Mouse (Mus musculus) layer of hippocampus, adult 11-12 months (tissue): ENCODE measurements at regions not wholly inside any gene's neighbourhood (a gene's known extent, or its start where the extent isn't known, plus 50 kb on each side); places are given as distances from the start of the nearest gene placed in this dataset.

Source experiments
- DNase-seq: peaks from one replicate; pipeline ENCODE4 v3.0.0; 2022; ENCODE audit warnings: low spot score

DNA sequence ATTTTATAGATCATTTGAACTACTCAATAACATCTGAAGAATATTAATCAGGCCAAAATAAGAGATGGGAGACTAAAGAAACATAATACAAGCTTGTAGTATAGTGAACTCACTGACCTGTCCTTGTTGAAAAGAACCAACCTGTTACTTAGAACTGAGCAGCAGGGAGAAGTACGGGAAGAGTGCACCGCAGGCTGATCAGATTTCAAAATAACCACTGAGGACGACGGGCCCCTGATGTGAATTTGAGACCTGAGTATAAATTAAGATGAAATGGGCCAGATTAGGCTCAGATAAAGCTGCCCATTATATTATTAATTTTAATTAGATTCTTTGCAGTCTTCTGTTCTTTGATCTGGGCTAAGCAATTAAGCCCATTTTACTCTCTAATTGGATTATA lies 391.2 kb upstream of the Tyrp1 start:
- no peak for DNase-seq

DNA sequence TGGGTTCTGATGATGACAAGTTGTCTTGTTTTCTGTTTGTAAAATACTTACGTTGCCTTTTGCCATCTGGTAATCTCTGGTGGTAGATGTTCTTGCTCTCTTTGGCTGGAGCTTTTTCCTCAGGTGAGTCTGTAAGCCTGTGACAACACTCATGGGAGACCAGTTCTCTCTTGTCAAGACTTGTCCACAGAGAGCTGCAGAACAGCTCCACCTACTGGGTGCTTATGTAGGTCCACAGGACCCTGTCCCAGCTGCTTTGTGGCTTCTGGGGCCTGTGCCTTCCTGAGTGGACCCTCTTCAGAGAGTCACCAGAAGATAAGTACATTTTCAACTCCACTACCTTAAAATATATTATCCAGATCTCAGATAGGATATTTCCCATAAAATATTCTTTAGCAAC lies 370.3 kb upstream of the Tyrp1 start:
- DNase-seq = no peak

DNA sequence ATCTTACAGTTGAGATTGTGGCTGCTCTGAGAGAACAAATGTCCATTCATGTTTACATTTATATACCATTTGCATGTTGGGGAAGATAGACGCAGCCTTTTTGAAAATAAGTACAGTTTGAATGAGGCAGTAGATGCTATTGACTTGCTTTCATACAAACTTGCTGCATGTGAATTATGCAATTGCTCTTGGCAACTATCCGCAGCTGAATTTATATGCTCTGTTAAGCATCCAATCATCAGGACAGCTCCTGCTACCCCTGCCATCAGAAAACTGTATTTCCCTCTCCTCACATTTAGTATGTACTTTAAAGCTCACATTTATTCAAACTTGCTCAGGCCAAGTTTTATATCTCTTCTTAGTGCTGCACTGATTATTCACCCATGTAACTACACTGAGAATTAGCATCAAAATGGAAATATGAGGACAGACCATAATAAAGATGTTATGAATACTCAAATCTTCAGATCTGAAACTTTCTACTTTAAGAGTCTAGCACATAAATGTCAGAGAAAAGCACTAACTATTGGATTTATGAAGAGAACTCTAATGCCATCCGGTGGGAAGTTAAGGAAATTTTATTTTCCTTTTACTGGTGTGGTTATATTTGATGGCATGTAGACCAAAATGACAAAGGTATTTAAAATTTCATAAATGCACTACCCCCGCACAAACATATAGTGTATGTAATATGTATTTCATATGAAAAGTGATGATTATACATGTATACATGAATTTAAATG lies 358.0 kb upstream of the Tyrp1 start:
- no peak for DNase-seq

DNA sequence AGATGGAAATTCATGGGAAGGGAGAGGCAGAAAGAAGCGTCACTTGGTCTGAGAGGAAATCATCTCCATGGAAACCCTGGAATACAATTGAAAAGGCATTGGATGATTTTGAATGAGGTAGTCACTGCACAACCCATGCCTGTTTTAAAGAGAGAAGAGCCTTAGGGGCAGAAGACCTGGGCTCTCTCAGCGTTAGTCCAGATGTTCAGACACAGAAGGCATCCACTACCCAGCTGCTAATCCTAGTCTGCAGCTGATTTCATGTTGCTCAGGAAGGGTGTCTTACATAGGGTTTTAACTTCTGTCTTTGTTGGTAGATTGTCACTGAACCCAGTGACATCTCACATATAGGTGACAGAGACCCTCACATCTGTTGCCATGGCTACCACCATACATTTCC lies 318.8 kb upstream of the Tyrp1 start:
- no peak for DNase-seq

DNA sequence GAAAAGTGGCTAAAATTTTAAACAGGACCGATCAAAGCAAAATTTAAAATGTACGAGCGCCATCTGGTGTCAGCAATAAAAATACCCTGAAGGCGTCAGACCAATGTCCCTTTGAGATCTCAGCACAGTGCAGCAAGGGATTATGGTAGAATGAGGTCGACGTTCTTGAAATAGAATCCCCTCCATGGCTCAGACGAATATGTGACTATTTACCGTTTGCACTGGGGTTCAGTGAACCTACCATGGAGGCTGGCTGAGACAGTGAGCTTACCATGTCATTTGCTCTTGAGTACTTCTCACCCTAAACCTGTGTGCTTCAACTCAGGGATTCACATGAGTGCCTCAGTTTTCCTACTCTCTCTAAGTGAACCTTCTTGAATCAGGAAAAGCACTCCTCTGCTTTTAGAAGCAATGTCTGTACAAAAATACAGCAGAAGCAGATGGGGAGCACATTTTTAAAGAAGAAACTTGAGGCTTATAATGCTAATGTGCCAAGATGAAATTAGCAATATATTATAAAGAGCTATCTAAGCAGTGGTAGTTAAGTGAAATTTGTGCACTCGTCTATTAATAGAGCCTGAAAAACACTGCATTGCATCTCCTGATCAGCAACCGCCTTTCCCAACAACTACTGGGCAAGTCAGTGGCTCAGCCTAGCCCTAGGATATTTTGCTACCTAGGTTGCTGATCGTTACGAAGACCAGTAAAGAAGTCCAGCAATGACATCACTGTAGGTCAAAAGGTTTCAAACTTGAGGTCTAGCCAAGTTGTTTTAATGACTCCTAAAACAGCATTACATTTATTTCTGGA lies 316.2 kb upstream of the Tyrp1 start:
- DNase-seq = peak; percentile 71

DNA sequence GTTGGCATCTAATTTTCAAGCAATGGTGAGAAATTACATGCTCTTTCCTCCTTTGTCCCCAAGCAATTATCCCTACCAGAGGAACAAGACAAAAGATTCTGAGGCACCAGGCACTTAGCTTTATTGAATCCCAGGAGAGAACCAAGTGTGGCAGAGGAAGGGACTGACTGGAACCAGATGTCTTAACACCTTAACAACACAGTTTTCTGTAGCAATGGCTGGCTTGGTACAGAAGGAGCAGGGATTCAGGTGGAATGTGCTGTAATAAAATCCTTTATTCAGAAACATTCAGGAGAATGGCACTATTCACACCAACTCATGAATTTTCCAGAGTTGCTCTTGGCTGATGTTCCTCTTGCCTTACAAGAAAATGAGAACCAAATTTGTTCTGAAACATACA lies 315.3 kb upstream of the Tyrp1 start:
- DNase-seq = no peak

DNA sequence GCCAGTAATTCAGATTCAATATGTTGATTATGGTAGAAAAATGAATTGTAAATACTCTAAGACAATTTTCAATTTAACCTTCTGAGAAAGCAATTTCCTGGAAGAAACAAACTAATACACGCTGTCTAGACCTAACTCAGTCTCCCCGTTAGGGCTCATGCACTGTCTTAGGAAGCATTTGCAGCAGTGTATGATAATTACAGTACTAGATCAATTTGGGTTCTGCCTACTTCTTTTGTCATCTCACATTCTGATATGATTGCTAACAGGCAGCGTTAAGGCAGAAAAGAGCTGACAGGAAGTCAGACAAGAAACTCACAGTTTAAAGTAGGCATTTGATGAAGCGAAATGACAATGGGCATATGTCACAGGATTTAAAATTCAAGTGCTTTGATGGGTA lies 294.1 kb upstream of the Tyrp1 start:
- DNase-seq = no peak

DNA sequence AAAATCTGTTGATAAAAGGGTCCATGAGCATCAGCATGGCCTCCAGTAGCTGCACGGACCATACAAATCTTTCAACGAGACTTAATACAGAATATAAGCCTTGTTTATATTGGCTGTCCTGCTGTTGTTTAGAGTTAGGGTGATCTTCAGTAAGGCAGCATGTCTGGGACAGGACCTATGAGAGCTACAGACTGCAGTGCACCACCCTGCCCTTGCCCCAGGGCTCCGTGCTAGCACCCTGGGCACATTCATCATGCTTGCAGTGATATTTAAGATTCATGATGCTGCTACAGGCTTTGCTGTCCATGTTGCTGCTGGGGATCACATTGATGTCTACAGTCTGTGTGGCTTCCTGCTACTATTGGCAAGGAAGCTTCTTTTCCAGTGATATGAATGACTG lies 288.8 kb upstream of the Tyrp1 start:
- no peak for DNase-seq

DNA sequence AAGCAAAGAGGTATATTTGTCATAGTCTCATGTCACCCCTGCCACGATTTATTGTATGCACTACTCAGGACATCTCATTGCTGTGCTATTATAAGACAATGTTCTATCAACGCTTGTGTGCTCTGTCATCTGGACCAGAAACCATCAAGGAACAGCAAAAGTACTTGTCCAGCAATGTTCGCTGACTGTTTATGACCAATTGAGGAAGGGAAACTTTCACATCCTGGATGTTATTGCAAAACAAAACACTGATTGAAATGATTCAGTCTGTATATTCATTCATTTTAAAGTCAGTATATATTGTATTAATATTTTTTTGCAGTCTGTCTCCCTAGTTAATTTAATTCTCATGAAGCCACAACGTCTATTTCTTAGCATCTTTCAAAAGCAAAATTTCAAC lies 244.5 kb upstream of the Tyrp1 start:
- no peak for DNase-seq

DNA sequence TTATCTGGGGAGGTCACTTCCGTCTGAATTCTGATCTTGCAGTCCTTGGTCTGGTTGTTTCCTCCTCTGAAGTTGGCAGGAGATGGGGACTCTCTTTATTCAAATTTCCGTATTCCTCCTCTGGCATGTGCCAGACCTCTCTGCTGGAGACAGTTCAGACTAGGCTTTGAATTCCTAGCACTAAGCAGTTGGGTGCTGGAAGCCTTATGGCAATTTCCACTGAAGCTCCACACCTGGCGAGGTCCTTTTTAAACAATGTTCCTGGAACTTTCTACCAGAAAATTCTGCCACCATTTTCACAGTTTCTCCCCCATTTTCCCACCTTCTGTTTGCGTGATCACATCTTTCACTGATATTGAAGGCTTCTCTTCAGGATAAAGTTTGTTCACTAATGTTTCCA lies 205.7 kb upstream of the Tyrp1 start:
- DNase-seq = peak; percentile 14

DNA sequence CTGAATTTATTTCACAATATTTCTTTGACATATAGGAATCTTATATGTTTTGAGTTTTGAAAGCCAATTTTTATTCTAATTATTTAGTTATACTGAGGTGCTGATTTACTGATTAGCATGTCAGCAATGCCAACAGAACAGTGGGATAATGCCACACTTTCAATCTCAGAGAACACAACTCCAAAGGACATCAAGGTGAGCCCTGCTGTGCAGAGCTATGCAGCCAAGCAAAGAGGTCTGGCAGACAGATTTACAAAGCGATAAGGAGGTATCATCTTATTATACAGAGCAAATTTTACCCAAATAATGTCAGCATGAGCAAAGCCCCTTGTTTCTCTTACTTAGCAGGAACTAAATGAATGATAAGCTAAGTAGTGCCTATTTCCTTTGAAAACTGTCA lies 204.7 kb upstream of the Tyrp1 start:
- DNase-seq = no peak

DNA sequence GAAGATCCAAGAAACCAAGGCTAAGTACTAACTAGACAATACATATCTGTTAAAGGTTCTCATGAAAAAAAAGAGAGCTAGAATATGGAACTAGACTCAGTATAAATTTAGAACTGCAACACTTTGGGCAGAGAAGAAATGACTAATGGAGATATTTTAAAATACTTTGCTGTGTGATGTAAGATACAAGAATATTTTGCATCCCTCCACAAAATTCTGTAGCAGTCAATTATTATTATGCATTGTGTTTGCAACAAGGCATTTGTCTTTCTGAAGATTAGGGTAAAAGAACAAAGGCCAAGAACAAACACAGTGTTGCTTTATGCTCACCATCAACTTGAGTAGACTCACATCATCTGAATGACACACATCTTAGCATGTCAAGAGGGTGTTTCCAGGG lies 203.7 kb upstream of the Tyrp1 start:
- DNase-seq = no peak

DNA sequence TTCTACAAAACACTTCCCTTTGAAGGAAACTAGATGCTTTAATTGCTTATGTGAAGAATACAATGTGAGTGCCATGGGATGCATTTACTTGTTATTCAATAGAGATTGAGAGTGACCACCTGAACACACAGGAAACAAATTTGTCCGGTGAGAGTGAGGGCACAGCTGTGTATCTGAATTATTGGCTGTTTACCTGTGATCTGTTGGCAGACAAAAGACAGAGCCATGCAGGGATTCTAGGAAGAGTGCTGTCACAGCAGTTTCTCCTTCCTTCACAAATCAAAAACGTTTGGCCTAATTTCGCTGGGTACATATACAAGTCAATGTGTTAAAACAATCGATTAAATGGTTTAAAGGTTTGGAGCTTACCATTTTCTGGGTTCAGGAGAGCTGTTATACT lies 202.9 kb upstream of the Tyrp1 start:
- DNase-seq = no peak

DNA sequence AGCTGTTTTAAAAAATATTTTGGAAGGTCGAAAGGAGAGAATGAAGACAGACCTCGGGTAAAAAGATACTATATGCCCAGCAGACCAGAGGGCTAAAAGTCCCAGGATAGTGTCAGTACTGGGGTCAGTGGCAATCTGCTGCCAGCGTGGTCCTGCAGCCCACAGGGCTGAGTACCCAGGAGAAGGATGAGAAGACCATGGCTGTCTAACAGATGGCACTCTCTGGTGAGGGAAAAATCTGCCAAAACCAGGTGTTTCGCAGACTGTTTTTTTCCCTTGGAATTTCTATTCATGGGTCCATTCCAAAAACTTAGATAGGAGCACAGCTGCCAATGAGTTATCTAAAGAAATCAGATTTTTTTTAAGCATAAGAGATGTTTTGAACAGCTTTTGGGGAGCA lies 202.5 kb upstream of the Tyrp1 start:
- DNase-seq = no peak

DNA sequence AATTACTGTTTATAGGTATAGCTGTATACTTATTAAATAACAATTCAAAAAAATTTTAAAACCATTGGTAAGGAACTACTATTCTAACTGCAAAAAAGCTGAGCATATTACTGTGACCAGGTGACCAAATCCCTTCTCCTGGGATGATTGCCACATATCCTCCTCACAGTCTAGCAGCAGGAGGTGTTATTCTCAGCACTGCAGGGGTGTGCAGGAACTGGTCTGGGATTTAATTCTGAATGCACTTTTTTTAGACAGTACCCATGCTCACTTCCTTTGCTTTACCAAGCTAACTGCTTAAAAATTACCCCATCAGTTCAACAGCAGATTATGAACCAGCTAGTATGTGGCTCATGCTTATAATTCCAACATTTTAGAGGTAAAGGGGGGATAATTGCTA lies 195.5 kb upstream of the Tyrp1 start:
- no peak for DNase-seq
